In the genomic region with DNA sequence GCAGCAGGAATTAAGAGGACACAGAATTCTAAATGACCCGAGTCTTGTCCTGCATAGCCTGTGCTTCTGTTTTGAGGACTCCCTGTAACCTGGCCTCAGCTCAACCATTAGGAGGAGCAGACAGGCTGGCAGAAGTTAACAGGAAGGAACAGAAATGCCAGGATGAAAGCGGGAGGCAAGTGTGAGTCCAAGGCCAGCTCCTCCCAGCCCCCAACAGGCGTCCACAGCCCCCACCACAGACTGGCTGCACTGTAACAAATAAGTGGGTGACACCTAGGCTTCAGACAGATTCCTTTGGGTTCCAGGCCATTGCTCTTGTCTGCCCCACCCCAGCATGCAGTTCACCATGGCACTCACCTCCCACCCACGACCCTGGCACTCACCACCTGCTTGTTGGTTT, we compare ENCODE assay signal across 39 mouse cellular contexts. TPM values are rescaled to one million over a fixed set of nuclear protein-coding genes. Genes with fewer than 3 reads are reported as not detected.
DNase-seq lines count a peak whose midpoint lies in the region; ATAC-seq and TF ChIP-seq lines count a peak whose summit lies in the region.
"Had no signal": no experiment of that assay in that cellular context is flagged by ENCODE, and none has a peak within 500 bp of the region (broad histone marks: within the 10 kb centered on the region; RNA-seq: fewer than 3 reads in every experiment).

No protein-coding gene starts in this region.

- no peaks in the 10 kb centered on the region; the same call in 1 of the 2 replicates for H3K36me3 ChIP-seq in kidney, adult 2 months (ENCODE audit: control insufficient read depth, insufficient read depth, low read length)
- H3K36me3 ChIP-seq in kidney, embryonic 16.5 days (ENCODE audit: insufficient read depth, low read length) = peaks cover 66% of the 10 kb centered on the region
- H3K36me3 ChIP-seq in testis, adult 2 months (ENCODE audit: control insufficient read depth, insufficient read depth, low read length) = peaks cover 5% of the 10 kb centered on the region
- peaks cover 50% of the 10 kb centered on the region for H3K36me3 ChIP-seq in intestine, embryonic 15.5 days
- H3K36me3 ChIP-seq in macrophage (ENCODE audit: inconsistent target) = peaks cover 89% of the 10 kb centered on the region

- H3K4me1 ChIP-seq in kidney, adult 2 months (ENCODE audit: control insufficient read depth, insufficient read depth, low read length) = peaks cover 29% of the 10 kb centered on the region
- peaks cover 11% of the 10 kb centered on the region; the same call in 1 of the 2 replicates for H3K4me1 ChIP-seq in kidney, embryonic 16.5 days (ENCODE audit: insufficient read depth, low read length)
- H3K4me1 ChIP-seq in testis, adult 2 months (ENCODE audit: control insufficient read depth, insufficient read depth, low read length) = peaks cover 5% of the 10 kb centered on the region
- no peaks in the 10 kb centered on the region for H3K4me1 ChIP-seq in intestine, embryonic 15.5 days (replicated peaks)
- H3K4me1 ChIP-seq: embryonic facial prominence, embryonic 13.5 days; forebrain, embryonic 10.5 days; forebrain, embryonic 15.5 days; heart, embryonic 12.5 days; lung, embryonic 15.5 days; midbrain, embryonic 12.5 days had no signal

- 58% methylated on average over 4 of the region's 4 CpGs for WGBS in kidney, adult 2 months
- 52% methylated on average over 4 of the region's 4 CpGs for WGBS in kidney, embryonic 16.5 days
- 85% methylated on average over 4 of the region's 4 CpGs for WGBS in intestine, embryonic 15.5 days
- WGBS in macrophage (ENCODE audit: missing documents) = 92% methylated on average over 4 of the region's 4 CpGs

- no peak overlapping the region for H3K9ac ChIP-seq in kidney, embryonic 16.5 days (replicated peaks; ENCODE audit: low read length)
- no peak overlapping the region for H3K9ac ChIP-seq in intestine, embryonic 15.5 days
- H3K9ac ChIP-seq: embryonic facial prominence, embryonic 13.5 days; forebrain, embryonic 15.5 days; heart, embryonic 12.5 days; hindbrain, embryonic 14.5 days; lung, embryonic 15.5 days; midbrain, embryonic 12.5 days had no signal

- no peaks in the 10 kb centered on the region for H3K27me3 ChIP-seq in kidney, adult 2 months (replicated peaks; ENCODE audit: control insufficient read depth, insufficient read depth, low read length)
- no peaks in the 10 kb centered on the region for H3K27me3 ChIP-seq in kidney, embryonic 16.5 days (ENCODE audit: insufficient read depth, low read length)
- no peaks in the 10 kb centered on the region for H3K27me3 ChIP-seq in testis, adult 2 months (ENCODE audit: control insufficient read depth, insufficient read depth, low read length)
- no peaks in the 10 kb centered on the region for H3K27me3 ChIP-seq in intestine, embryonic 15.5 days (replicated peaks)
- H3K27me3 ChIP-seq: embryonic facial prominence, embryonic 13.5 days; forebrain, embryonic 15.5 days; heart, embryonic 12.5 days; lung, embryonic 15.5 days; megakaryocyte, embryonic 14.5 days; midbrain, embryonic 12.5 days had no signal

- ATAC-seq in kidney, embryonic 16.5 days (ENCODE audit: low FRiP score, low TSS enrichment) = no peak
- no peak for ATAC-seq in intestine, embryonic 15.5 days
- ATAC-seq: activated CD4-positive, CD25-positive, alpha-beta regulatory T cell, adult 4 months; forebrain, embryonic 15.5 days had no signal

- H3K4me2 ChIP-seq in kidney, embryonic 16.5 days (replicated peaks; ENCODE audit: low read depth, low read length) = no peak overlapping the region
- peak overlapping the region; percentile 9; the same call in 1 of the 2 replicates for H3K4me2 ChIP-seq in intestine, embryonic 15.5 days (replicated peaks)
- H3K4me2 ChIP-seq: embryonic facial prominence, embryonic 13.5 days; forebrain, embryonic 15.5 days; heart, embryonic 12.5 days; hindbrain, embryonic 14.5 days; lung, embryonic 15.5 days; midbrain, embryonic 12.5 days had no signal

- no peaks in the 10 kb centered on the region for H3K9me3 ChIP-seq in kidney, embryonic 16.5 days (ENCODE audit: low read length)
- H3K9me3 ChIP-seq in intestine, embryonic 15.5 days = no peaks in the 10 kb centered on the region
- H3K9me3 ChIP-seq: embryonic facial prominence, embryonic 13.5 days; forebrain, embryonic 10.5 days; forebrain, embryonic 15.5 days; heart, embryonic 12.5 days; lung, embryonic 15.5 days; megakaryocyte, embryonic 14.5 days; midbrain, embryonic 12.5 days had no signal

- peak overlapping the region; percentile 19 for H3K4me3 ChIP-seq in kidney, adult 2 months (ENCODE audit: insufficient read depth, low read depth, low read length)
- no peak overlapping the region for H3K4me3 ChIP-seq in kidney, embryonic 16.5 days (ENCODE audit: low read length)
- H3K4me3 ChIP-seq in testis, adult 2 months (ENCODE audit: control insufficient read depth, low read depth, low read length) = no peak overlapping the region
- no peak overlapping the region for H3K4me3 ChIP-seq in intestine, embryonic 15.5 days (replicated peaks)
- no peak overlapping the region for H3K4me3 ChIP-seq in macrophage (ENCODE audit: inconsistent target)
- H3K4me3 ChIP-seq: embryonic facial prominence, embryonic 13.5 days; forebrain, embryonic 10.5 days; forebrain, embryonic 15.5 days; heart, embryonic 12.5 days; lung, embryonic 15.5 days; megakaryocyte, embryonic 14.5 days; midbrain, embryonic 12.5 days had no signal

- no peak for TF ChIP-seq CTCF in kidney, adult 2 months (conservative IDR thresholded peaks at IDR 0.05; ENCODE audit: insufficient read depth, insufficient read length, low read depth, low read length)
- no peak for TF ChIP-seq CTCF in testis, adult 2 months (IDR thresholded peaks at IDR 0.05; ENCODE audit: control insufficient read depth, insufficient read depth, insufficient replicate concordance, low read depth, low read length)

- TF ChIP-seq POLR2A in kidney, adult 2 months (IDR thresholded peaks at IDR 0.05; ENCODE audit: low read depth, low read length) = no peak
- no peak for TF ChIP-seq POLR2A in testis, adult 2 months (IDR thresholded peaks at IDR 0.05; ENCODE audit: control insufficient read depth, low read depth, low read length)

- H3K27ac ChIP-seq in kidney, adult 2 months (ENCODE audit: insufficient read depth, low read depth, low read length) = peak overlapping the region; percentile 72
- H3K27ac ChIP-seq in kidney, embryonic 16.5 days (ENCODE audit: low read length) = no peak overlapping the region
- peak overlapping the region; percentile 39; the same call in 1 of the 2 replicates for H3K27ac ChIP-seq in testis, adult 2 months (ENCODE audit: control insufficient read depth, insufficient read depth, low read depth, low read length)
- peak overlapping the region; percentile 40; the same call in 1 of the 2 replicates for H3K27ac ChIP-seq in intestine, embryonic 15.5 days
- peak overlapping the region; percentile 15; the same call in 1 of the 2 replicates for H3K27ac ChIP-seq in macrophage
- H3K27ac ChIP-seq: embryonic facial prominence, embryonic 13.5 days; forebrain, embryonic 10.5 days; forebrain, embryonic 15.5 days; hindbrain, embryonic 14.5 days; lung, embryonic 15.5 days; midbrain, embryonic 12.5 days had no signal

- no peaks in the 10 kb centered on the region; the same call in 1 of the 2 replicates for H3K79me2 ChIP-seq in macrophage (ENCODE audit: inconsistent target)

- no peak for DNase-seq in kidney, adult 2 months
- DNase-seq in testis, postnatal 10 days (ENCODE audit: low spot score) = no peak
- DNase-seq in cerebellum, adult 18-20 months = no peak
- DNase-seq in cerebellum, postnatal 25 days = no peak
- DNase-seq: B cell, adult 2 months; cerebellum, adult 8-10 months; cerebellum, postnatal 36 days; embryo, embryonic 11 days; gastrocnemius, postnatal 36 days; heart, adult 18-20 months; layer of hippocampus, postnatal 36 days; left cerebral cortex, postnatal 4 days; retina, postnatal 1 day; right cerebral cortex, postnatal 14 days; thymus, postnatal 14 days had no signal

RNA-seq across cellular contexts. Expression of a gene that starts 19.1 kb away (rescaled TPM):
- 1.2 TPM in 2 replicates for polyA plus RNA-seq in kidney, adult 2 months (2012; rRNA removed)
- polyA plus RNA-seq in kidney, embryonic 16.5 days (2015; fragmentation: Nextera tagmentation; extraction: Ambion mirVana) = 0.19 and 0.22 TPM in 2 replicates
- 0.19 and 0.30 TPM in 2 replicates for polyA plus RNA-seq in testis, adult 2 months (2012; rRNA removed)
- polyA plus RNA-seq in intestine, embryonic 15.5 days (2015; fragmentation: Nextera tagmentation; extraction: Ambion mirVana) = 0.13 and 0.19 TPM in 2 replicates
- 1 to 10 TPM in 2 of 26 experiments, under 1 TPM in 14, not detected in 10; 0.25 to 1.3 (median 0.50) TPM for total RNA-seq in macrophage (2018; cell fraction: chromatin; rRNA removed)
- under 1 TPM in 17 of 26 experiments, not detected in 9; 0.03 to 0.28 (median 0.10) TPM for total RNA-seq in macrophage (2018; cell fraction: cytosol; rRNA removed)
- 1 to 10 TPM in 7 of 26 experiments, under 1 TPM in 16, not detected in 3; 0.29 to 2.7 (median 0.68) TPM for total RNA-seq in macrophage (2018; cell fraction: nucleus; rRNA removed)
- not detected in 3 replicates for polyA plus RNA-seq in macrophage (2018)
- total RNA-seq: gastrocnemius, postnatal 36 days; heart, adult 18-20 months; hematopoietic stem cell, adult 5-6 weeks; layer of hippocampus, postnatal 36 days; left cerebral cortex, postnatal 4 days had no signal
- polyA plus RNA-seq: embryonic facial prominence, embryonic 13.5 days; heart, embryonic 12.5 days; neural tube, embryonic 14.5 days; stomach, embryonic 14.5 days; urinary bladder, adult 2 months had no signal

RNA-seq across cellular contexts. Expression of a gene that starts 22.1 kb away (rescaled TPM):
- 97.1 and 109 TPM in 2 replicates for polyA plus RNA-seq in kidney, adult 2 months (2012; rRNA removed)
- polyA plus RNA-seq in kidney, embryonic 16.5 days (2015; fragmentation: Nextera tagmentation; extraction: Ambion mirVana) = 36.8 and 37.4 TPM in 2 replicates
- polyA plus RNA-seq in testis, adult 2 months (2012; rRNA removed) = 29.3 and 38.4 TPM in 2 replicates
- polyA plus RNA-seq in intestine, embryonic 15.5 days (2015; fragmentation: Nextera tagmentation; extraction: Ambion mirVana) = 29.8 and 29.9 TPM in 2 replicates
- total RNA-seq in macrophage (2018; cell fraction: chromatin; rRNA removed) = 100 to 1,000 TPM; 115 to 395 (median 255) TPM
- total RNA-seq in macrophage (2018; cell fraction: cytosol; rRNA removed) = 100 to 1,000 TPM in 8 of 26 experiments, 10 to 100 TPM in 18; 48.5 to 121 (median 89.8) TPM
- total RNA-seq in macrophage (2018; cell fraction: nucleus; rRNA removed) = 100 to 1,000 TPM in 25 of 26 experiments, 10 to 100 TPM in 1; 95.1 to 370 (median 188) TPM
- 39.5 to 63.4 TPM (median 40.8 TPM) in 3 replicates for polyA plus RNA-seq in macrophage (2018)

RNA-seq across cellular contexts. Expression of a gene that starts 38.5 kb away (rescaled TPM):
- 0.97 and 2.0 TPM in 2 replicates for polyA plus RNA-seq in kidney, adult 2 months (2012; rRNA removed)
- 0.35 and 1.3 TPM in 2 replicates for polyA plus RNA-seq in kidney, embryonic 16.5 days (2015; fragmentation: Nextera tagmentation; extraction: Ambion mirVana)
- polyA plus RNA-seq in testis, adult 2 months (2012; rRNA removed) = not detected in 2 replicates
- polyA plus RNA-seq in intestine, embryonic 15.5 days (2015; fragmentation: Nextera tagmentation; extraction: Ambion mirVana) = 0.40 TPM in 1 of 2 replicates, not detected in the other
- not detected for total RNA-seq in macrophage (2018; cell fraction: chromatin; rRNA removed)
- not detected for total RNA-seq in macrophage (2018; cell fraction: cytosol; rRNA removed)
- total RNA-seq in macrophage (2018; cell fraction: nucleus; rRNA removed) = not detected
- not detected in 3 replicates for polyA plus RNA-seq in macrophage (2018)
- total RNA-seq: gastrocnemius, adult 18-20 months; gastrocnemius, postnatal 36 days; heart, adult 18-20 months; hematopoietic stem cell, adult 5-6 weeks; layer of hippocampus, postnatal 36 days; left cerebral cortex, postnatal 4 days had no signal
- polyA plus RNA-seq: activated CD4-positive, CD25-positive, alpha-beta regulatory T cell, adult 4 months; brain, embryonic 14.5 days; embryonic facial prominence, embryonic 13.5 days; forebrain, embryonic 10.5 days; forebrain, embryonic 15.5 days; frontal cortex, adult 2 months; heart, embryonic 12.5 days; heart, postnatal 0 days; hindbrain, embryonic 14.5 days; large intestine, adult 2 months; limb, embryonic 14.5 days; lung, embryonic 15.5 days; midbrain, embryonic 12.5 days; neural tube, embryonic 14.5 days; small intestine, adult 2 months; stomach, embryonic 14.5 days; urinary bladder, adult 2 months had no signal

RNA-seq across cellular contexts. Expression of a gene that starts 49.8 kb away (rescaled TPM):
- 74.0 and 96.6 TPM in 2 replicates for polyA plus RNA-seq in kidney, adult 2 months (2012; rRNA removed)
- polyA plus RNA-seq in kidney, embryonic 16.5 days (2015; fragmentation: Nextera tagmentation; extraction: Ambion mirVana) = 0.41 and 0.60 TPM in 2 replicates
- not detected in 2 replicates for polyA plus RNA-seq in testis, adult 2 months (2012; rRNA removed)
- not detected in 2 replicates for polyA plus RNA-seq in intestine, embryonic 15.5 days (2015; fragmentation: Nextera tagmentation; extraction: Ambion mirVana)
- not detected for total RNA-seq in macrophage (2018; cell fraction: chromatin; rRNA removed)
- total RNA-seq in macrophage (2018; cell fraction: cytosol; rRNA removed) = under 1 TPM in 3 of 26 experiments, not detected in 23; 0.07 to 0.14 (median 0.09) TPM
- under 1 TPM in 1 of 26 experiments, not detected in 25; 0.55 TPM for total RNA-seq in macrophage (2018; cell fraction: nucleus; rRNA removed)
- polyA plus RNA-seq in macrophage (2018) = not detected in 3 replicates
- total RNA-seq: hematopoietic stem cell, adult 5-6 weeks had no signal
- polyA plus RNA-seq: activated CD4-positive, CD25-positive, alpha-beta regulatory T cell, adult 4 months; brain, embryonic 14.5 days; embryonic facial prominence, embryonic 13.5 days; forebrain, embryonic 10.5 days; forebrain, embryonic 15.5 days; frontal cortex, adult 2 months; heart, embryonic 12.5 days; heart, postnatal 0 days; hindbrain, embryonic 14.5 days; large intestine, adult 2 months; lung, embryonic 15.5 days; midbrain, embryonic 12.5 days; neural tube, embryonic 14.5 days; small intestine, adult 2 months; stomach, embryonic 14.5 days; urinary bladder, adult 2 months had no signal

RNA-seq across cellular contexts. Expression of a gene that starts 49.8 kb away (rescaled TPM):
- 16.5 and 16.6 TPM in 2 replicates for polyA plus RNA-seq in kidney, adult 2 months (2012; rRNA removed)
- polyA plus RNA-seq in kidney, embryonic 16.5 days (2015; fragmentation: Nextera tagmentation; extraction: Ambion mirVana) = 0.60 and 0.94 TPM in 2 replicates
- not detected in 2 replicates for polyA plus RNA-seq in testis, adult 2 months (2012; rRNA removed)
- 0.14 and 0.15 TPM in 2 replicates for polyA plus RNA-seq in intestine, embryonic 15.5 days (2015; fragmentation: Nextera tagmentation; extraction: Ambion mirVana)
- not detected for total RNA-seq in macrophage (2018; cell fraction: chromatin; rRNA removed)
- not detected for total RNA-seq in macrophage (2018; cell fraction: cytosol; rRNA removed)
- not detected for total RNA-seq in macrophage (2018; cell fraction: nucleus; rRNA removed)
- polyA plus RNA-seq in macrophage (2018) = not detected in 3 replicates
- total RNA-seq: gastrocnemius, adult 18-20 months; gastrocnemius, postnatal 36 days; heart, adult 18-20 months; hematopoietic stem cell, adult 5-6 weeks; layer of hippocampus, postnatal 36 days; left cerebral cortex, postnatal 4 days had no signal
- polyA plus RNA-seq: activated CD4-positive, CD25-positive, alpha-beta regulatory T cell, adult 4 months; brain, embryonic 14.5 days; embryonic facial prominence, embryonic 13.5 days; forebrain, embryonic 10.5 days; forebrain, embryonic 15.5 days; frontal cortex, adult 2 months; heart, embryonic 12.5 days; heart, postnatal 0 days; large intestine, adult 2 months; limb, embryonic 14.5 days; lung, embryonic 15.5 days; midbrain, embryonic 12.5 days; small intestine, adult 2 months; urinary bladder, adult 2 months had no signal
